ENCODE assay signal across 16 mouse cellular contexts in the genomic region with DNA sequence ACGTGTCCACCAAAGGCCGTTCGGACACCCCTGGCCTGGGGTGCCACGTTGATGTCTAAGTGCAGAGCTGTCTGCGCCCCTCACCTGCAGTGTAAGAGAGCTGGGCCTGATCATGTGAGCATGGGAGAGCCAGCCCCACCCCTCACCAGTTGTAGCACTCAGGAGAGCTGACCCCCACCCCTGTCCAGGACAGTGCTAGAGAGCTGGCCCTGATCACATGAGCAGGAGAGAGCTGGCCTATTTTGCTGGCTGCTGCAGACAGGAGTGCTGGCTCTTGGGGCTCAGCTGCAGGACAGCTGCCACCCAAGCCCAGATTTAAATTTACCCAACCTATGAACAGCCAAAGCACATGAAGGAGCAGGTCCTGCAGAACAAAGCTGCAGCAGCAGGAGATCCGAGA. TPM values are rescaled to one million over a fixed set of nuclear protein-coding genes. Genes with fewer than 3 reads are reported as not detected.
DNase-seq lines count a peak whose midpoint lies in the region; ATAC-seq lines count a peak whose summit lies in the region.
"Had no signal": no experiment of that assay in that cellular context is flagged by ENCODE, and none has a peak within 500 bp of the region (broad histone marks: within the 10 kb centered on the region; RNA-seq: fewer than 3 reads in every experiment).

No protein-coding gene starts in this region.

- H3K4me1 ChIP-seq in hindbrain, embryonic 10.5 days (replicated peaks) = peaks cover 18% of the 10 kb centered on the region
- no peaks in the 10 kb centered on the region for H3K4me1 ChIP-seq in hindbrain, embryonic 16.5 days (ENCODE audit: control insufficient read depth, insufficient read depth, low read depth, low read length)
- H3K4me1 ChIP-seq in embryonic facial prominence, embryonic 10.5 days = peaks cover 21% of the 10 kb centered on the region
- no peaks in the 10 kb centered on the region for H3K4me1 ChIP-seq in hindbrain, embryonic 15.5 days (replicated peaks)
- H3K4me1 ChIP-seq in midbrain, embryonic 16.5 days (ENCODE audit: control insufficient read depth, insufficient read depth, low read length) = no peaks in the 10 kb centered on the region

- no peaks in the 10 kb centered on the region for H3K27me3 ChIP-seq in hindbrain, embryonic 10.5 days (ENCODE audit: insufficient read depth, poor library complexity, severe bottlenecking)
- H3K27me3 ChIP-seq in hindbrain, embryonic 16.5 days (replicated peaks; ENCODE audit: control insufficient read depth, insufficient read depth, low read length) = no peaks in the 10 kb centered on the region
- H3K27me3 ChIP-seq in embryonic facial prominence, embryonic 10.5 days (replicated peaks; ENCODE audit: low read depth, poor library complexity, severe bottlenecking) = no peaks in the 10 kb centered on the region
- no peaks in the 10 kb centered on the region for H3K27me3 ChIP-seq in hindbrain, embryonic 15.5 days
- no peaks in the 10 kb centered on the region for H3K27me3 ChIP-seq in midbrain, embryonic 16.5 days (ENCODE audit: control insufficient read depth, insufficient read depth, low read depth, low read length)
- H3K27me3 ChIP-seq: limb, embryonic 12.5 days had no signal

- ATAC-seq in hindbrain, embryonic 16.5 days = no peak
- 0 out of 2 replicates have a peak, but pooled peaks have one; percentile 34 for ATAC-seq in hindbrain, embryonic 15.5 days (ENCODE audit: low FRiP score, low read depth)
- 0 out of 2 replicates have a peak, but pooled peaks have one; percentile 36 for ATAC-seq in midbrain, embryonic 16.5 days
- no peak for ATAC-seq in cerebellum, adult (ENCODE audit: insufficient number of reproducible peaks, low FRiP score, low TSS enrichment)

- H3K9me3 ChIP-seq in hindbrain, embryonic 10.5 days = no peaks in the 10 kb centered on the region
- no peaks in the 10 kb centered on the region for H3K9me3 ChIP-seq in hindbrain, embryonic 16.5 days (ENCODE audit: control insufficient read depth, low read length)
- no peaks in the 10 kb centered on the region for H3K9me3 ChIP-seq in embryonic facial prominence, embryonic 10.5 days
- H3K9me3 ChIP-seq in hindbrain, embryonic 15.5 days = no peaks in the 10 kb centered on the region
- H3K9me3 ChIP-seq in midbrain, embryonic 16.5 days (replicated peaks; ENCODE audit: control insufficient read depth, low read length, poor library complexity, severe bottlenecking) = no peaks in the 10 kb centered on the region
- H3K9me3 ChIP-seq: heart, embryonic 10.5 days; limb, embryonic 12.5 days had no signal

- H3K36me3 ChIP-seq in hindbrain, embryonic 10.5 days = no peaks in the 10 kb centered on the region
- H3K36me3 ChIP-seq in hindbrain, embryonic 16.5 days (ENCODE audit: control insufficient read depth, insufficient read depth, low read length) = no peaks in the 10 kb centered on the region; the same call in 1 of the 2 replicates
- no peaks in the 10 kb centered on the region for H3K36me3 ChIP-seq in embryonic facial prominence, embryonic 10.5 days (replicated peaks)
- no peaks in the 10 kb centered on the region for H3K36me3 ChIP-seq in hindbrain, embryonic 15.5 days
- no peaks in the 10 kb centered on the region for H3K36me3 ChIP-seq in midbrain, embryonic 16.5 days (ENCODE audit: control insufficient read depth, insufficient read depth, low read length)
- H3K36me3 ChIP-seq: limb, embryonic 12.5 days had no signal

- no peak overlapping the region for H3K4me3 ChIP-seq in hindbrain, embryonic 10.5 days
- H3K4me3 ChIP-seq in hindbrain, embryonic 16.5 days (ENCODE audit: low read length) = no peak overlapping the region
- H3K4me3 ChIP-seq in embryonic facial prominence, embryonic 10.5 days = no peak overlapping the region
- no peak overlapping the region for H3K4me3 ChIP-seq in hindbrain, embryonic 15.5 days
- no peak overlapping the region for H3K4me3 ChIP-seq in midbrain, embryonic 16.5 days (ENCODE audit: low read depth, low read length)
- H3K4me3 ChIP-seq: heart, embryonic 10.5 days; limb, embryonic 12.5 days had no signal

- 87% methylated on average over 6 of the region's 6 CpGs for WGBS in hindbrain, embryonic 10.5 days
- 80% methylated on average over 6 of the region's 6 CpGs for WGBS in hindbrain, embryonic 16.5 days
- WGBS in embryonic facial prominence, embryonic 10.5 days = 89% methylated on average over 6 of the region's 6 CpGs
- WGBS in hindbrain, embryonic 15.5 days = 87% methylated on average over 6 of the region's 6 CpGs
- 73% methylated on average over 5 of the region's 6 CpGs for WGBS in midbrain, embryonic 16.5 days

- H3K4me2 ChIP-seq in hindbrain, embryonic 16.5 days (ENCODE audit: low read length) = no peak overlapping the region
- no peak overlapping the region for H3K4me2 ChIP-seq in hindbrain, embryonic 15.5 days
- H3K4me2 ChIP-seq in midbrain, embryonic 16.5 days (ENCODE audit: low read length) = no peak overlapping the region
- H3K4me2 ChIP-seq: limb, embryonic 12.5 days had no signal

- no peak overlapping the region for H3K9ac ChIP-seq in hindbrain, embryonic 16.5 days (ENCODE audit: low read depth, low read length)
- no peak overlapping the region for H3K9ac ChIP-seq in hindbrain, embryonic 15.5 days
- H3K9ac ChIP-seq in midbrain, embryonic 16.5 days (ENCODE audit: low read depth, low read length) = no peak overlapping the region
- H3K9ac ChIP-seq: limb, embryonic 12.5 days had no signal

- H3K27ac ChIP-seq in hindbrain, embryonic 10.5 days = peak overlapping the region; percentile 1
- H3K27ac ChIP-seq in hindbrain, embryonic 16.5 days (ENCODE audit: low read depth, low read length) = no peak overlapping the region
- H3K27ac ChIP-seq in embryonic facial prominence, embryonic 10.5 days (replicated peaks) = peak overlapping the region; percentile 25; the same call in 1 of the 2 replicates
- no peak overlapping the region for H3K27ac ChIP-seq in hindbrain, embryonic 15.5 days (replicated peaks)
- no peak overlapping the region for H3K27ac ChIP-seq in midbrain, embryonic 16.5 days (ENCODE audit: low read length)
- H3K27ac ChIP-seq: heart, embryonic 10.5 days; limb, embryonic 12.5 days had no signal

- DNase-seq in hindbrain, embryonic 10.5 days (ENCODE audit: low spot score) = peak; percentile 13
- DNase-seq in embryonic facial prominence, embryonic 10.5 days (ENCODE audit: low spot score) = no peak
- DNase-seq in ovary, postnatal 10 days (ENCODE audit: low spot score) = no peak
- DNase-seq: cerebellum, adult 2 months; gastrocnemius, postnatal 14 days; kidney, adult 2 months; kidney, postnatal 4 days; thymus, adult 18-20 months had no signal

RNA-seq across cellular contexts. Expression of a gene that starts 57.6 kb away (rescaled TPM):
- polyA plus RNA-seq in hindbrain, embryonic 10.5 days (2016; fragmentation: Nextera tagmentation; extraction: Ambion mirVana) = 18.8 and 19.6 TPM in 2 replicates
- 31.2 and 32.1 TPM in 2 replicates for polyA plus RNA-seq in hindbrain, embryonic 16.5 days (2015; fragmentation: Nextera tagmentation; extraction: Ambion mirVana)
- 14.2 and 14.5 TPM in 2 replicates for polyA plus RNA-seq in embryonic facial prominence, embryonic 10.5 days (2016; fragmentation: Nextera tagmentation; extraction: Ambion mirVana)
- polyA plus RNA-seq in hindbrain, embryonic 15.5 days (2015; fragmentation: Nextera tagmentation; extraction: Ambion mirVana) = 28.9 and 30.1 TPM in 2 replicates
- 31.6 and 32.5 TPM in 2 replicates for polyA plus RNA-seq in midbrain, embryonic 16.5 days (2015; fragmentation: Nextera tagmentation; extraction: Ambion mirVana)

RNA-seq across cellular contexts. Expression of a gene that starts 58.3 kb away (rescaled TPM):
- polyA plus RNA-seq in hindbrain, embryonic 10.5 days (2016; fragmentation: Nextera tagmentation; extraction: Ambion mirVana) = 0.16 and 0.34 TPM in 2 replicates
- 0.24 TPM in 2 replicates for polyA plus RNA-seq in hindbrain, embryonic 16.5 days (2015; fragmentation: Nextera tagmentation; extraction: Ambion mirVana)
- polyA plus RNA-seq in embryonic facial prominence, embryonic 10.5 days (2016; fragmentation: Nextera tagmentation; extraction: Ambion mirVana) = 0.04 and 0.05 TPM in 2 replicates
- polyA plus RNA-seq in hindbrain, embryonic 15.5 days (2015; fragmentation: Nextera tagmentation; extraction: Ambion mirVana) = 0.28 and 0.40 TPM in 2 replicates
- 0.16 and 0.28 TPM in 2 replicates for polyA plus RNA-seq in midbrain, embryonic 16.5 days (2015; fragmentation: Nextera tagmentation; extraction: Ambion mirVana)
- polyA plus RNA-seq: C2C12; liver, embryonic 16.5 days had no signal

Comparison
In these comparisons a context has a peak if more than half of its experiments do, and no peak if none do; other contexts are left out.
1. H3K27ac ChIP-seq: peak in hindbrain, embryonic 10.5 days (single experiment) and embryonic facial prominence, embryonic 10.5 days (single experiment); none in hindbrain, embryonic 16.5 days (single experiment), hindbrain, embryonic 15.5 days (single experiment) and midbrain, embryonic 16.5 days (single experiment).
2. ATAC-seq: peak in hindbrain, embryonic 15.5 days (single experiment) and midbrain, embryonic 16.5 days (single experiment); none in hindbrain, embryonic 16.5 days (single experiment) and cerebellum, adult (single experiment).